Mouse (Mus musculus): Measurements from ENCODE around the gene Nudt1.
"Not testable (repeated sequence)": the region's sequence is repeated elsewhere in the genome, so short reads cannot be mapped to it uniquely, and the experiment has no call there.

Nudt1 gene

DNA sequence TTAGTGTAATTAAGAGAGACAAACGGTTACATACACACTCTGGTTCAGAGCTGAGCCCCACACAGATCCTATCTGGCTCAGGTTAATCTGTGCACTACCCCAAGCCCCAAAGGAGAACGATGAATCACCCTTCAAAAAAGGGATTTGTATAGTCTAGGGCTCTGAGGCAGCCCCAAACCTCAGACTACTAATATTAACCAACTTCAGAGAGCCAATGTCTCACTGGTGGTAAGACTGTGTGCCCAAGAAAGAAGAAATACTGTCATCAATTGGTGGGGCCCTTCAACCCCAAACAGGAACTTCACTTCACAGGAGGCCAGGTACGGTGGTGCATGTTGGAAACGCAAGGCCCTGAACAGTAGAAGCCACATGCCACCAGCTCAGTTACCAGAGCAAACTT lies 23.8 kb downstream of the Nudt1 start:
- DNase-seq = no peak

DNA sequence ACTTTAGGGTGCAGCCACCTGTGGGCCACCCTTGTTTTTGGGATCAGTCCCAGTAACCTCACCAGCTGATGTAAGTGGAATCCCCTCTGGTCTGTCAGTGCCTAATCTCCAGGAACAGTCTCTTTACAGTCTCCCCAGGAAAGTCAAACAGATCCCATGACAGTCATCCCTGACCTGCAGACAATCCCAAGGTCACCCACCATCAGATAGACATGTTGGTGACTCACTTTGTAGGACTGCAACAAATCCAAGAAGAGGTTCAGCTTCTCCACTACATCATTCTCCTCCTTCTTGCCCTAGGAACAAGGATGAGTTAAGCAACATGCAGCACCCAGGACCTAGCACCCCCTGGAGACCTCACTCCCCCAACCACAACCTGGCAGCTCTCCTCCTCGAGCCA lies 24.6 kb downstream of the Nudt1 start:
- no peak for DNase-seq

DNA sequence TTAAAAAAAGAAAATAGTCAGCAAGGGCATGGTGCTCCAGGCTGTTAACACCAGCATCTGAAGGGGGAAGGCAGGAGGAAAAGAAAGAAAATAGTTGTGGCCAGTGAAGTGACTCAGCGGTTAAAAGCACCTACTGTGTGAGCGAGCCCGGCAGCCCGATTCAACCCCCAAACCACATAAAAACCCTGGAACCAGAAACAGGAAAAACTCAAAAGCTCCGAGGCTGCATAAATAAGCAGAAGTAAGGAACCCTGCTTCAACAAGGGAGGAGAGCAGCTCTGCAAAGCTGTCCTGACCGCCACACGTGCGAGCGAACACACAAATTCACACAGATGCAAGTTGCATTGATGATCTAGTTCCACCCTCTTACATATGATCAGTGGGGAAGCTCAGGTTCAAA lies 28.4 kb downstream of the Nudt1 start:
- DNase-seq = no peak

DNA sequence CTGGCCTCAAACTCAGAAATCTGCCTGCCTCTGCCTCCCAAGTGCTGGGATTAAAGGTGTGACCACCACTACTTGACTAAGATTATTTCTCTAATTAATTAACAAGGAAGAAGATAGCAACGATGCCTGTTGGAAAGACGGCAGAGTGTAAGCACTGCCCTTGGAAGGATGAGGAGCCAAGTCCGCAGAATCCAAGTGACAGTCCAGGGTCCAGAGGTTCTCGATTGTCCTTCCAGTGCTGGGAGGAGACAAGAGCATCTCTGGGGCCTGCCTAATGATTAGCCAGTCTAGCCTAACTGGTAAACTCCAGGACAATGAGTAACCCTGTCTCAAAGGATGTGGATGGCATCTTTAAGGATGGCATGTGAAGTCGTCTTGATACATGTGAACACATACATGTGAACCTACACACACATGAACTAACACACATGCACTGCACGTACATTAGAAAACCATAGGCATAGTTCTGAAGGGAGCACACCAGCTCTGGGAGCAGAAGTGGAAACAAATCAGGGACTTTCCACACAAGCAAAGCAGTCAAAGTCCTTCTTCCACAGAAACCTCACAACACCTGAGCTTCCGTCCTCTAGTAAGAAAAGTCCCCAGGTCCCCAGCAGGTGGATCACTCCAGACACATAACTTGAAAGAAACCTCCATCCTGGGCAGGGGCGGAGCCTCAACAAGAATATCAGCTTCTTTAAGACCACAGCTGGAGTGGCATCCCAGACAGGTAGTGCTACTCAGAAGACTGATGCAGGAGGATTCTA lies 29.5 kb downstream of the Nudt1 start:
- no peak for DNase-seq

DNA sequence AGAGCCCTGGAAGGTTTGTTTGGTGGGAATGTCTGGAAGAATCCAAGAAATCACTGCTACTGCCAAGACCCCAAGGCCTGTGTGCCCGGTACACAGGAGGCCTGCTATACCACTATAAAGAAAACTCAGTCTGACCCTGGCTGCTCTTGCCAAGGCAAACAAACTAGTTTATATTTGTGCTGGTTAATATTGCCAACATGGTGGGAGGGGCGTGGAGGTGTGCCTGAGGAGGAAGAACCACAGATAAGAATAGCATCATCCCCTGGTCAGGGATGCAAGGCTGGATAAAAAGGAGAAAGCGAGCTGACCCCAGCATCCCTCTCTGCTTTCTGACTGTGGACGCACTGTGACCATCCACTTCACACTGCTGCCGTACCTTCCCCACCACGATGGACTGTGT lies 30.9 kb downstream of the Nudt1 start:
- no peak for DNase-seq

DNA sequence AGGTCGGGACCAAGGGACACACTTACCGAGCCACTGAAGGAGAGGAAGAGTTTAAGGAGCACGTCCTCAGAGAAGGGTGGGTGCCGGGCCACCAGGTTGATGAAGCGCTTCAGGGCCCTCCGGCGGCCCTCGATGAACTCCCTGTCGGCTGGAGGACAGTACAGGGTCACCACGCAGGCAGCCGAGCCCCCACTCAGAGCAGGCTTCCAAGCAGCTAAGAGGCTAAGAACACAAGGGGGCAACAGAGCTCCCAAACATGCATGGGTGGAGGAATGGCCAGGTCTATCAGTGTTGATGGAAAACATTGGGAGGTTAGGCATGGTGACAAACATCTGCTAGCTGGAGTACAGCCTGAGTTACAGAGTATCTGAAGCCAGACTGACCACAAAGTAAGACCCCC lies 34.5 kb downstream of the Nudt1 start:
- no peak for DNase-seq

DNA sequence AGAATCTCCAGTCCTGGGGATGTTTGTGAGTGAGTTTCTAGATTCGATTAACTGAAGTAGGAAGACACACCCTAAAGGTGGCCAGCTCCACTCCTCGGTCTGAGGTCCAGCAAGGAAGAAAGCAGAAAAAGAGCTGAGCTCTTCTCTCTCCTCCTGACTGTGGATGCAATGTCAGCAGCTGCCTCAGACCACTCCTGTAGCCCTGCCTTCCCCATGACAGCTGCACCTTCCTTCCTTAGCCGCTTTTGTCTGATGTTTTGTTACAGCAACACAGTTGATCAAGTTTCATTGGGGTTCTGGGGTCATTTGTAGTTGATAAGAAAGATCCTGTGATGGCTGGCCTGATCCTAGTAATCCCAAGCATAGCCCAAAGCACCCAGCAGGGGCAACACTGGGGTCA lies 36.0 kb downstream of the Nudt1 start:
- no peak for DNase-seq

DNA sequence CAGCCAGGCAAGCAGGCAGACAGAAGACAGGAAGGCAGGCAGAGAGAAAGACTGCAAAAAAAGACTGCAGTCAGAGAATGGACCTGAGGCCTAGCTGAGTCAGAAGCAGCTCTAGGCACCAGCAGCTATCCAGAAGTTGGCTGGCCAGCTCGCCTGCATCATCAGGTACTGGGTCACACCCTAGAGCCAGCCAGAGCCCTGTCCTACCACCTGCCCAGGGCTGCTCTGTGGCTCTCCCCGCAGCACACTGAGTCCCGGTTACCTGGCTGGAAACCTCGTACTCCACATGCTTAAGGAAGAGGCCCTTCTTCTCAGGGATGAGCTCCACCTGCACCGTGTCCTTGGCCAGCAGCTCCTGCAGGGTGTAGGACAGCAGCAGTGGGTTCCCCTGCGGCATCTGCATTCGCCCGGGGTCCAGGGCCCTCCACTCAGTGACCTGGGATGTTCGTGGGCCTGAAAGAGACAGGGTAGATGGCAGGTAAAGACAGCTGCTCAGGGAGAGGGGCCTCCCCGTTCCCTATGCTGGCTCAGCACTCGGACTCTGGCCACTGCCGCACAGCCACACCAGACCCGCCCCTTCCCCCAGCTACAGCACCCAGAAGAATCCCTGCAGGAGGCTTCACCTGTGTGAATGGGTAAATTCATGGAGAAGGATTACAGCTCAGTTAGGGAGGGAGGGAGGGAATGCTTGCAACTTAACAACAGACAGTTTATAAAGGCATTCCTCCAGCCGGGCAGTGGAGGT lies 38.6 kb downstream of the Nudt1 start:
- no peak for DNase-seq

DNA sequence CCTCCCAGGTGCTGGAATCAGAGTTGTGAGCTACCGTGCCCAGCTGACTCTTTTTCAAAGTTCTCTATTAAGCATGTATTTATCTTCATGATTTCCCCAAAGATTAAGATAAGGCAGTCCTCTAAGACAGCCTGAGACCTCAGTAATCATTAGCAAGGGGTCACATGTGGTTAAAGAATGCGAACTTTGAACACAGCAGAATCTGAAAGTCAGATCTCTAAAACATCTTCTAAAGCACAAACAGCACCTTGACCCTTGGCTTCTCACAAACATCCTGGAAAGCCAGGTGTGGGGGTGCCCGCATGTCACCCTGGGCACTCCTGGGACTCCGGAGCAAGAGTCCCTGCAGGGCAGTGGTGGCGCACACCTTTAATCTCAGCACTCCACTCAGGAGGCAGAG lies 43.0 kb downstream of the Nudt1 start:
- DNase-seq = no peak

DNA sequence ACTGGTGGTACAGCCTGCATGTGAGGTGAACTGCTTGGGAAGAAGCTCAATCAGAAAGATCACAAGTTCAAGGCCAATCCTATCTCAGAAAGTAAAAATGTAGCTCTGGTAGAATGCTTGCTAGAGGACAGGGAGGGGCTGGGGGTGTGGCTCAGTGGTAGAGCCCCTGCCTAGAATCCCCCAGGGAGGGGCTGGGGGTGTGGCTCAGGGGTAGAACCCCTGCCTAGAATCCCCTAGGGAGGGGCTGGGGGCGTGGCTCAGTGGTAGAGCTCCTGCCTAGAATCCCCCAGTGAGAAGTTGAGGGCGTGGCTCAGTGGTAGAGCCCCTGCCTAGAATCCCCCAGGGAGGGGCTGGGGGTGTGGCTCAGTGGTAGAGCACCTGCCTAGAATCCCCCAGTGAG lies 46.7 kb downstream of the Nudt1 start:
- DNase-seq = not testable (repeated sequence)

DNA sequence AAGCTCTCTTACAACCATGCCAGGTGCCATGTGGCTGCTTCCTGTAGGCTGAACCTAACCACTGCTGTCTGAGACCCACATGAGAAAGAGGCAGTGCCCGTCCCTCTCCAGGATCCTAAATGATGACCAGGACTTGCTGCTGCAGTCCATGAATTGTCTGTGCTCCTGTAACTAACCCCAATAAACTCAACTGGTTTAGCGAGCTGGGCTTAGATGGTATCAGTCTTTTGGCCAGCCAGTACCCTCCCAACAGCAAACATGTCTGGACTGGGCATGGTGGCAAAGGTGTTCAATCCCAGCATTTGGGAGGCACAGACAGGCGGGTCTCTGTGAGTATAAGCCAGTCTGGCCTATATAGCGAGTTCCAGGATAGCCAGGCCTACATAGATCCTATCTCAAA lies 47.5 kb downstream of the Nudt1 start:
- DNase-seq = no peak

DNA sequence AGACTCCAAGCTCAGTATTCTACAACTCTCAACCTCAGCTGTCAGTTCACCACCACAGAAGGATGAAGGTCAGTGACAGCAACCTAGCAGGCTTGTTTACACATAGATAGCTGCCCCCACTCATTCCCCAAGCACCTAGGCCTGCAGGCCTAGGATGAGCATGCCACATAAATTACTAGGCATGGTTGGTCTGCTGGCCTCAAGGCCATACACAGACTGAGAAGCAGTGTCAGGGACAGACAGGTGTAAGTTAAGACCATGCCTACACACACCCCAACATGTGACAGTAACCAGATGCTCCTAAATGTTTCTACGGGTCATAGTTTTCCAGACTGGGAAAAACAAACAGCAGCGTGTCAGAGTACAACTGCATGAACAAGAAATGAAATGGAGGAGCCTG lies 48.0 kb downstream of the Nudt1 start:
- no peak for DNase-seq

DNA sequence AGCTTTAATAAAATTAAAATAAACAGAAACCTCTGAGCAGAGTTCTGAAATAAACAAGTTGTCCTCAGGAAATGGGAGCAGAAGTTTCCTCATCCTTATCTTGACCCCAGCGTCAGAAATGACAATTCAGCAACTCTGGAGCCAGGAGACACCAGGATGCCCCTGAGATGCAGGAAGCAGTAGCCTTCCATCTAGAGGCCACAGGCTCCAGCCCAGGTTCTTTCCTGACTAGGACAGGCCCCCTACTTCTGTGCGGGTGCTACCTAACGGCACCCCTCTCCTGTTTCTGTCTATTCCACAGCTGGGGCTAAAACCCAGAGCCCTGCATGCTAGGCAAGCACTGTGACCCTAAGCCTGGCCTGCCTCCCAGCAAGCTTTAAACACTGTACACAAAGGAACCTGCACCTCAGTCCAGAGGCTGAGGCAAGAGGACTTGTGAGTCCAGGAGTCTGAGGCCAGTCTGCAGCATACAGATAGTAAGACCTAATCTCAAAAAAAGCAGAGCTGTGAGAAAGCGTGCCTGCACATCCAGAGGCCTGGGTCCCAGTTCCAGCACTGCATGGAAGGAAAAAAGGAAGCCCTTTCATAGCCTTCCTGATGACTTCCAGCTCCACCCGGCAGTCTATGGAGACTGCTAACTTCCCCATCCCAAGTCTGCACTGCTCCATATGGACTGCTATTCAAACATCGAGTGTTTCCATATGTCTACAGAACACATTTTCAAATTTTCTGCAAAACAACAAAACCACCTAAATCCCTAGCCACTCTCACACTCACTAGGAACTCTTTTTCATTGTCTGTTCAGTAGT lies 49.2 kb downstream of the Nudt1 start:
- DNase-seq = no peak

DNA sequence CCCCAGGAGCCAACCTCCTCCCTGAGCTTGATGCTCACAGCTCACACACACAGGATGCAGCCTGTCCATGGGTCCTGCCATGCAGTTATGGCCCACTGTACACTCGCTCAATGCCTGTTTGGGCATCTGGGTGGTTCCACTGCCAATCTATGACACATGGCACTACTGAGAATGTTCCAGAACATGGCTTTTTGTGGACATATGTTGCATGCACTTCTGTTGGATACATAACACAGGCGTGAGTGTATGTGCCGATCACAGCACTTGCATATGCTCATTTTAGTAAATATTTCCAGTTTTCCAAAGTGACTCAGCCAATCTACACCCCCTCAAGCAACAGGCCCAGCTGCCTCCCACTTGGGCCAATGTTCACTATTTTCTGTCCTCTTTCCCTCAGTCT lies 50.2 kb downstream of the Nudt1 start:
- no peak for DNase-seq

DNA sequence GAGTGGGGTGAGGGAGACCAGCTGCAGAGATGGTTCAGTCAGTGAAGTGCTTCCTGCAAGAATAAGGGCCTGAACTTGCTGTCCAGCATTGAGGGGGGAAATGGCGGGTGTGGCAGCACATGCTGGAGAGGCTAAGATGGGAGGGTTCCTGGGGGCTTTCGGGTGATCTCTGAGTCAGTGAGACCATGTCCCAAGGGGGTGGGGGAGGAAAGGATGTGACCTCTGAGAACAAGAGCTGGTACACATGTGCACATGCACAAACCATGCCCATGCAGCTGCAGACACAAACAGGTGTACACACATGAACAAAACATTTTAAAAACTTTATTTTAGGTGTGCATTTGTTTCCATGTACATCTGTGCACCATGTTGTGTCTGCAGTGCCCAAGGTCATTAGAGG lies 52.3 kb downstream of the Nudt1 start:
- DNase-seq = no peak

DNA sequence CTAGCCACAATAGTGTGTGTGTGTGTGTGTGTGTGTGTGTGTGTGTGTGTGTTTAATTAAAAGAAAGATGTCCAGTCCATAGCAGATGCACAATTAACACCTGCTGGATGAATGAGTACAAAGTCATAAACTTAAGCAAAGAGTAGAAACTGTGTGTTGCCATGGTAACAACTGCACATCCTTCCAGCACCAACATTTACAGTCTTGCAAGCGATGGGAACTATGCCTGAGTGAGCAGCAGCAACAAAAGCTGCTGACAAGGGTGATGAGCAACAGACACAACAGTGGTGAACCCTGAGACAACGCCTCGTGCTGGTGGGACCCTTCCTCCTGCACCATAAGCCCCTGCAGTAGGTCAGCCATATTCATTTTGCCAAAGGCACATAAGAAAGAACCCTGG lies 52.8 kb downstream of the Nudt1 start:
- no peak for DNase-seq

DNA sequence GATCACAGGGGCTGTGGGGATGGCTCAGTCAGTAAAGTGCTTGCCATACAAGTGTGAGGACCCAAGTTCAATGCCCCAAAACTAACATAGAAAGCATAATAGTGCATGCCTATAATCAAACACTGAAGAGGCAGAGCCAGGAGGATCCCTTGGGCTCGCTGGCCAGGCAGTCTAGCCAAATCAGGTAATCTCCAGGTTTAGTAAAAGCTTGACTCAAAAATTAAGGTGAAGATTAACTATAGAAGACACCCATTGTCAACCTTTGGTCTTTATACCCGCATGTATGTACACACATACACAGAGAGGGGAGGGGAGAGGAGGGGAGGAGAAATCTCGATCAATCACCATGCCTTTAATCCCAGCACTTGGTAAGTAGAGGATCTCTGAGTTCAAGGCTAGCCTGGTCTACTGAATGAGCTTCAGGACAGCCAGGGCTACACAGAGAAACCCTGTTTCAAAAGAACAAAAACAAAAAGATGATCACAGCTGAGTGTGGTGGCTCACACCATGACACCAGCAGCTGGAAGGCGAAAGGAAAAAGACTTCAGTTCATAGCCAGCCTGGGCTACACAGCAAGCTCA lies 53.9 kb downstream of the Nudt1 start:
- DNase-seq = no peak

DNA sequence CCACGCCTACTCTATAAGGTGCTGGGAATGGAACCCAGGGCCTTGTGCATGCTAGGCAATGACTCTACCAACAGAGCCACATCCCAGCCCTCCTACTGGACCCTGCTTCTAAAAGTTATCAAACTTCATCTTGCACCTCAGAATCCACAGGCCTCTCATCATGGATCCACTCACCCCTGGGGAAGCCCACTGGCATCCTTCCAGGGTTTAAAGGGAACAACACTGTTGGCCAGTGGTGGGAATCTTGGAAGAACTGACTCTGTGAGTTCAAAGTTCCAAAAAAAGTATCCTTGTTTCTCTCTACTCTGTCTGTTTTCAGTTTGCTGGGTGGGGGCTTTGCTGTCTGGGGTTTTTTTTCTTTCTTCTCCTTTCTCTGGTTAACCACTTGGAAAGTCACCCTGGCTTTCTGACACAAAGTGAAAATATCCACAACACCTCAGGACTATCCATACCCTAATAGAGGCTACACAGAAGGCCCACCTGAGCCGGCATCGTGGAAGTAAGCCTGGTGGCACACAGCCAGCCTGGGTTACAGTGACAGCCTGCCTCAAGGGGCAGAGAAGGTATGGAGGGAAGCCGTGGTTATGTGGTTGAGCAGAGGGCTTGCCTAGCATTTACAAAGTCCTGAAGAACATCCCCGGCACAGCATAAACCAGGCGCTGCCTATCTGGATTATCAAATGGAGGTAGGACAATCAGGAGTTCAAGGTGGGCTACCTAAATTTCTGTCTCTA lies 56.8 kb downstream of the Nudt1 start:
- no peak for DNase-seq

DNA sequence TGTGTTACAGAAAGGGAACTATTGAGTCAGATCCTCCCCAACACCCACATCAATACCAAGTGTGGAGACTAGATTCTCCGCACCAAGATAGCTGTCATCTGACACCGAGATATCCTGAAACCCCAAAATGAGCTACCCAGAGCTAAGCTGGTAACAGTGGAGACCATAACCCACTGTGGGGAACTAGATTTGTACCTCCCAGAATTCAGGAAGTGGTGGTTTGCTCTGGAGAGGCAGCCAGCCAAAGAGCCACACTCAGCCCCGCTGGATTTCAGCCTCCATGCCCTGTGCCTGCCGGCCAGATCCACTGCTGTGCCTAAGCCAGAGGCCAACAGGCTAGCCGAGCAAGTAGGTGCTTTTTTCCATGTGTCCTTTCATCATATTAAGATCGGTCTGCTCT lies 57.8 kb downstream of the Nudt1 start:
- DNase-seq = no peak

DNA sequence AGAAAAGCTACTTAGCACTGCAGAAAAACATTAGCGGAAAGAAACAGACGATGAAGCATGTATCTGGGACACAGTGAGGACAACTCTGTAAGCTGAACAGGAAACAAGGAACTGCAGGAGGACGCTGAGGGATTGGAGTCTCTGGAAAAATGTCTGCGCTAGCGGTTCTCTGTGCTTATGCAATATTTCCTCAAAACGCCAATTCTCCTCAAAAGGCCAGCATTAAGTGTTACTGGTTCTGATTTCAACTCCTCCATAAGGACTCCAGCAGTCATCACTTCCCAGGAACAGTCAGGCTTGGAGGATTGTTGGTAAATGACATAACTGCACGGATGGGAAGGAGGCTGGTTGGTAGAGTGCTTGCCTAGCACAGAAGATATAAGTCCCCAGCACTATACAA lies 59.7 kb downstream of the Nudt1 start:
- no peak for DNase-seq

DNA sequence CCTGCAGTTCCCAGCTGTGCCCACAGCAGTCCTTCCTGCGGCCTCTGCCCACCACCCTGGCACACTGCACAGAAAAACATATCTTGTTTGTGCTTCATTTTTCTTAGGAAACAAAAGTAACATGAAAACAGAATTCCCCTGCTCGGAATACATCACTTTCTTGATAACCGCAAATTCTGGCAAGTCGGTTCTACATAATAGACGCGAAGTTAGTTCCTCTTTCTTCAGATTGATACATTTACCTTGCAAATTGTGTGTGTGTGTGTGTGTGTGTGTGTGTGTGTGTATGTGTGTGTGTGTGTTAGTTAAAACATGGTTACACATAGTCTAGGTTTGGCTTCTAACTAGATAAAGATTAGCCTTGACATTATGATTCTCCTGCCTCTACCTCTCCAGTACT lies 61.2 kb downstream of the Nudt1 start:
- no peak for DNase-seq

DNA sequence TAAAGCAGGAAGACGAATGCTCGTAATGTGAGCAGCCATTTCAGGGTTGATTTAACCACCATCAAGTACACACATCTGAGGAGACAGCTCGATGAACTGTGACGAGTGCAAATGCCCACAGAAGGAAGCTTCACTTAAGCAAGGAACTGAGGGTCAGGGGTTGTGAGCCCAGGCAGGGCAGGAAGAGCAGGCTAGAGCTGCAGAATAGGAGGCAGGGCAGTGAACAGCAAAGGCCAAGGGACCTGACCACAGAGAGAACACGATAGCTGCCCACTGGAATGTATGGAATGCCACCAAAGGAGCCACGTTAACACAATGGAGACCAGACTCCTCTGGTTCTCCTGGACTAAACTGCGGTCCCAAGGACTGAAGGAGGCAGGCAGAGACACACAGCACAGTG lies 62.1 kb downstream of the Nudt1 start:
- no peak for DNase-seq

DNA sequence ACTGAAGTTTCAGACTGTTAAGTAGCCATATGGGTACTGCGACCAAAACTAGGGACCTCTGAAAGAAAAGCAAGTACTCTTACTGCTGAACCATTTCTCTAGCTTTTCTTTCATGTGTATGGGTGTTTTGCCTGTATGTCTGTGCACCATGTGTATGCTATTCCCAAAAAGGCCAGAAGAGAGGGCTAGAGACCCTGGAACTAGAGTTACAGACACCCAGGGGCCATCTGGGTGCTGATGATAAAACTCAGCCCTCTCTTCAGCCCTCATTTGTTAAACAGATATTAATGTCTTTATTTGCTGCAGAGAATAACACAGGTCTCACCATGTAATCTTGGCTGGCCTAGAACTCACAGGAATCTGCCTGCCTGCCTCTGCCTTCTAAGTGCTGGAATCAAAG lies 63.0 kb downstream of the Nudt1 start:
- no peak for DNase-seq

All from cerebellum, postnatal 36 days (tissue).